Mouse (Mus musculus) adrenal gland, postnatal 36 days (tissue): Measurements from ENCODE around the gene Bmpr1b. TPM values are rescaled to one million over a fixed set of nuclear protein-coding genes. Genes with fewer than 3 reads are reported as not detected.

ENCODE experiments used
- DNase-seq, 2 experiments: peaks; one replicate each; pipeline ENCODE4 v3.0.0; 2021; ENCODE audit warnings: mixed read lengths in 1 of 2
- total RNA-seq, 2 experiments: library from RNA; stranded (reverse); gene quantifications; 2 replicates each; pipeline ENCODE4 v1.2.3; 2021

Bmpr1b gene
- total RNA-seq, 2 experiments from 2014 or later, result 0.40 to 0.79 TPM

DNA sequence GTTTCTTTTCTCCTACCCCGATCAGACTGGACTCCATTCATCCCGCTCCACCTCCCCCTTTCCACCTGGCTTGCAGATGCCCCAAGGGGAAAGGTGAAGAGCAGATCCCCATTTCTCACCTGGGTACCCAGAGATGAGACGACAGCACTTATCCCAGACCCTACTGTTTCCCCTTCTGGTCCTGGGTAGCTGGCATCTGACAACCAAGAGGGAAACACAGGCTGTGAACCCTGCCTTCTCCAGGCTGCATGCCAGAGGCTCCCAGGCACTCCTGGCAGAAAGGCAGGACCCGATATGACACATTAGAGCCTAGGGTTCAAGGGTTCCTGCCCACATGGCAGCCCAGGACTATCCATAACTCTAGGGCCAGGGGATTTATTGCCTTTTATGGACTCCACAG, 56.0 kb downstream of the Bmpr1b start:
- no peak for DNase-seq

DNA sequence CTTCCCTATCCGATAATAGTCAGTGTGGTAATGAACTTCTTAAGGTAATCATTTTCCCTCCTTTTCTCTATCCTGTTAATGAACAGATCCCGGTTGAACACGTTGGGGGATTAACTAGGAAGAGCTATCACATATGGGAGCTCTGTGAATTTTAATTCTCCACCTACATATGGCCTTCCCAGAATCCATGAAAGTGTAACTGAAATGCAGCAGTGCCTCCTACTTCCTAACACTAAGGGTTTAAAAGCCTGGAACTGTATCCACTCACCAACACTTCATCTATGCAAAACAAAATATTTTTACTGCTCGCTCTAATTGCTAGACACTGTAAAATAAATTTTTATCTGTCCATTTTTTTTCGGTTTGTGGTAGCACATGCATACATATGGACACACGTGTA, 63.0 kb downstream of the Bmpr1b start:
- no peak for DNase-seq

DNA sequence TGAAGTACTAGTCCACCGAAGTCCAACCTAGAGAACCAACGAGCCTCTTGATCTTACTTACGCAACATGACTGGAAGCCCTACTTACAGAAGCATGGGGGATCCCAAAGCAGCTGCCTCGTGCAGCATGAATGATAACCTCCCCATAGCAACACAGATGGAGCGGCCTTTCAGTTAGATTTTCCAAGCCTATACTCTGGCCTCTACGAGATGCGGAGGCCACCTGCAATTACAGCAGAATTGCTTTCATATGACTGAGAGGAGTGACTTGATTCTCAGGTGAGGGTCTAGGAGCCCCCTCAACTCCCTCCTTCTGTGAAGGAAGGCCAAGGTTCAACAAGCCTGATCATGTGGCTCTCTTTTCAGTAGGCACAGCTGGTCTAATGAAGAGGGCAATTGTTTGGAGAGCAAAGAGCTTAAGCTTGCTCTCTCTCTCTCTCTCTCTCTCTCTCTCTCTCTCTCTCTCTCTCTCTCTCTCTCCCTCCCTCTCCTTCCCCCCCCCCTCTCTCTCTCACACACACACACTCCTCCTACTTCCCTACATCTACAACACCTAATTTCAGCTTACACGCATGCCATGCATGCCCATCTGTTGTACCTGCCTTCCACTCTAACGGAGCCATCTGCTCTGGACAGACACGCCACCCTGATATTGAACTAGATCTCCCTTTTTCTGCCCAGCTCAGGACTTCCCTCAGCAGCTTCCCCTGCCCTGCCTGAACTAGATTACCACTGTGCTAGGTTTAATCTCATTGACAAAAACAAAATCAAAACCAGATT, 65.0 kb downstream of the Bmpr1b start:
- DNase-seq, result no peak

DNA sequence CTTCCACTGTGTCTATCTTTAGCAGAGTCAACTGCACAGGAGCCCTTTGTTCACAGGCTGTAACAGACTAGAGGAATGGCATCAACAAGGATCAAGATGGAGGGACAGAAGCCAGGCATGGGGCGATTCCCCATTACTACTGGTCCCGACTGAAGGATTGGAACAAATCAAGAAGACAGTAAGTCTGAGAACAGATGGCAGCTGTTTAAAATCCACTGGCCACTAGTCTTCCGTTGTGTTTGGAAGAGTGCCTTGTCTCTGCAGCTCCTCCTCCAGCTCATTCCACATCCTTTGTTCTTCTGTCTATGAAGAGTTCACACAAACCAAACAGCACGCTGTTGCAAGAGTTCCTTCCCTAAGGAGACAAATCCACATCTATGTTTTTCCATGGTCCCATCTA, 65.6 kb downstream of the Bmpr1b start:
- no peak for DNase-seq

DNA sequence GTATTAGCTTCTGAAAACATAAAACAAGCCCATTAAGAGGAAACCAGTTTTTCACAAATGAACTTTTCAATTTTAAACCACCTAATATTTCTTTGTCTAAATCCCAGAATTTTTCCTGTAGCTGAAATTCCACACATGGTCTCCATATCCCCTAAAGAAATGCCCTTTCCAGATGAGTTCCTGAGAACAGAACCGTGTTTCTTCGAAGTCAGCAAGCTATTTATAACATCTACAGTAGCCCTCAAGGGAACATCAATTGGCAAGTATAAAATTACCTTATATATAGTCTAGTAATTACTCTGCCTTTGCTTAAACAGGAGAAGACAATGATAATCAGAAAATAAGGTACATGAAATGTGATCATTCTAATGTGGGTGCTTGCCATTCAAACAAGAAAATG, 70.1 kb downstream of the Bmpr1b start:
- DNase-seq, result no peak

DNA sequence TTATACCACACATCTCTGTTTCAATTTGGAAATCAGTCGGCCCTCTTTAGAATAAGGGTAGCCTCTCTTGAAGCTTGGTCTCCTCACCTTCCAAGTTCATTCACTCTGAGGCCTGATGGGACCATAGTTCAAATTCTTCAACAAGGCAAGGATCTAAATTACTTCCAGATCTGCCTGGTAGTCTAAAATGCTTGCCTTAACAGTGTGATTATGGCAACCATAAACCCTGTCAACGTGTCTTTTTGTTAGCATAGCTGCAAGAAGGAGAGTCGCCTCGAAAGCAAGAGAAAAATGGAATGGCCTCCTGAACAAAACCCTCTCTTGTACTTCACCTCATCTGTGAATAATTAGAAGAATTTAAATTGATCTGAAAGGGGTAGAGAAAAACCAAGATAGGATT, 75.2 kb downstream of the Bmpr1b start:
- DNase-seq, result no peak

DNA sequence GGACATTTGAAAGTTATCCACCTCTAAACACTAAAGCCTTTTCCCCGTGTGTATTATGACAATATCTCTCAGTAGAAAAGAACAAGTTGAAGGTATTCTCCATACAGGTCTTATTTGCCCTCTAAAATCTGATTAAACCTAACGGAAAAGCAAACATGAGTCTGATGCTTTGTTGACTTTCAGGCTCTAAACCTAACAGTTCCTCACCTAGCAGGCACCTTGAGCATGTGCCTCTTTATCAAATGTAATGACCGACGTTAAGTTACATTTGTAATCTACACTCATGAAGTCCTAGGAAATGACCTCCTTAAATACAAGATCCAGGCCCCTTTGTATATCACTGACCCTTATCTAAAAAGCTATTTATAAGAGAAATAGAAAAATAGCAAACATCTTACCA, 79.5 kb downstream of the Bmpr1b start:
- DNase-seq, result no peak

DNA sequence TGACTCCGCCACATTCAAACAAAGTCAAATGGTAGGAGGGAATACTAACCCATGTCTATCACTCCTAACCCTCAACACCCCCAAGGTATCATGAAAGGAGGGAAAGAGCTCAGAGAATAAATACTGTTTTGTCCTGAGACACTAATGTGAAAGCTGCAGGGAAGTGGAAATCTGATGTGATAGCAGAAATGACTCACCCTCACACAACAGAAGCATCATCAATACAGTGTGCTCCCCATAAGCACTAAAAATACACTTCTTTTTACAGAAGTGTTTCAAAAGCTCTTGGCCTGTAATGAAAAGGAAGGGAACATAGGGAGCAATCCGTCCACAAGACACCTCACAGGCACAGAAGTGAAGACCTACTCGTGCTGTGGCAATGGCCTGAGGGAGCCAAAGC, 83.3 kb downstream of the Bmpr1b start:
- no peak for DNase-seq

DNA sequence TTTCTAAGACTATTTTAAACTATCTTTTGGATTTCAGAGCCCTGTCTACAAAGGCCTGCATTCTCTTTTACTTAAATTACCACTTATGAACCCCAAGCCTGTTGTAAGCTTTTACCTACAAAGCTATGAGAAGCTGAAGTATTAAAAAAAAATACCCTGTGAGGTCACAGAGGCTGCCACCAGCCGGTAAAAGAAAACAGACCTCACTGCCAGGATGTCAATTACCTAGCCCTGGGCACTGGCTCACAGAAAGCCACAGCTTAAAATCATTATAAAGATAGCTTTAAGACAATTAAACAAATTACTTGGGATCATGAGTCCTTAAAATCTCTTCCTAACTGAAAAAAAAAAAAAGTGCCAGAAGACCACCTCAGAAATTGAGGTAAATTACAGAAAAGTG, 85.1 kb downstream of the Bmpr1b start:
- DNase-seq, result no peak

DNA sequence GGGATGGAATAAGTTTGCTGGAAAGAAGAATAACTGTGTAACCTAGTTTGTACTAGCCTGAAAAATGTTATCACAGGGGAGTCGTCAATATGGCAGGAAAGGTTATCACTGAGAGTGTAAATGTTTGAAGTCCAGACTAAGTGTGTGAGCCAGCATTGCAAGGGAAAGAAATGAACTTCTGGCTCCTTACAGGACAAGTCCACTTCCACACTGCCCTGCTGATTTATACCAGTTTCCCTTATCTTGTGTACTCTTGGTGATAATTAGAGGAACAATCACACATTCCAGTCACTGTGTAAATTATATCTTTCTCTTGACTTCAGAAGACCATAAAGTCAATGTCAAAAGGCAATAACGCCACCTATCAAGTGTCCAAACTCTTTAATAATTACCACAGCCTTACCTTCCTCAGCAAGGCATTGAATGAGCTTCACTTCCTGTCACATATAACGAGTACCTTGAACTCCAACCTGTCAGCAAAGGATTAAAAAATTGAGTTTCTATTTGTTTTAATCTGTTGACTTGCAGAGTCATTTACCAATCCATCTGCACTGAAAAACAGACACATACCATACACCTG, 91.4 kb downstream of the Bmpr1b start:
- no peak for DNase-seq

DNA sequence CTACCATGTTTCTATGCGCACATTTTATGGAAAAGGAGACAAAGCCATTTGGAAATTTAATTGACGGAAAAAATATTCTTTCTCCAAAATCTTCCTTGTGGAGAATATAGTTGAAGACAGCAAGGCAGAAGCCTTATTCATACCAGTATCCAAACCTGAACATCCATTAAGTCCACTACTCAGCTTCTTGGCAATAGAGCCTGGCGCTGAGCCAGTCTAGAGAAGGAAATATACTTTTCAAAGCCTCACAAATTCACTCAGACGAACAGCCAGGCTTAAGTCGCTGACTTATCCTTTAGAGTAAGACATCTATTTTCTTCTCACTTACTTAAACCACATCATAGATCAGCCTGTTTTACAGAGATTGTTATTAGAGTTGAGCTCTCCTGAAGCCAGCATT, 97.6 kb downstream of the Bmpr1b start:
- DNase-seq, result no peak

DNA sequence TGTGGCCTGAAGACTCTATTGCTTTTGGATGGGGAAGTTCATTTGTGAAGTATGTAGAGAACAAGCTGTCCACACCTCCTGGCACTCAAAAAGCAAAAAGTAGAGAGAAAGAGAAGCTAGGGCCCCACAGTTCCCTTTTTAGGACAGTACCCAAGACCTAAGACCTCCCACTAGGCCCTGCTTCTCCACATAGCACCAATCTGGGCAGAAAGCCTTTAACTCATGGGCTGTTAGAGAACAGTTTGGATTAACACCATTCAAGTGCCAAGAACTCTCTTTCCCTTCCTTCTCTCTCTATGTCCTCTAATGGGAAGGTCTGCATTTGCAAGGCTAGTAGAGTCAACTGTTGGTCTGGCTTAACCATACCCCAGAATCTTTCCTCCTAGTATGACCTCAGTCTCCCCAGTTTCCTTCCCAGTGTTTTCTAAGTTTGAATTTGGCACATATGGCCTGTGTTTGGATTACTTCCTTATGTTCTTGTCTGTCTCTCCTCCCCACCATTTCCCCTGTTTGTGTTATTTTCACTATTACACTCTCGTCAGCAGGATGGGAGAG, 102.4 kb downstream of the Bmpr1b start:
- no peak for DNase-seq

DNA sequence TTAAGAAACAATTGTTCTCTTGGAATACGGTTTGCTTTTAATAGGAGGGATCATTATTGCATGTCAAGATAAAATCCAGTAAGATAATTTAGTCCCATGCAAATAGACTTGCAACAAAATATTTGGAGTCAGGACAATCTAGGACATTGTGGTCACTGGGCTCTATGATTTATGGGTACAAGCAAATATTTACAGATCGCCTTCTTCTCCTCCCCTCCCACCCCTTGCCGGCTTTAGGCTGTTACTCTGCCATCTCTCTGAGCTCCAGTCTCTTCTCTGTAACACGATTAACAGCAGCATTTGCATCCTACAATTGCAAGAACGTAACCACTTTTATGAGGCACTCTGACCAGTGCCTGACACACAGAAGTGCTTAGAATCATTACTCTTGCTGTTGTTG, 104.1 kb downstream of the Bmpr1b start:
- DNase-seq, result no peak

DNA sequence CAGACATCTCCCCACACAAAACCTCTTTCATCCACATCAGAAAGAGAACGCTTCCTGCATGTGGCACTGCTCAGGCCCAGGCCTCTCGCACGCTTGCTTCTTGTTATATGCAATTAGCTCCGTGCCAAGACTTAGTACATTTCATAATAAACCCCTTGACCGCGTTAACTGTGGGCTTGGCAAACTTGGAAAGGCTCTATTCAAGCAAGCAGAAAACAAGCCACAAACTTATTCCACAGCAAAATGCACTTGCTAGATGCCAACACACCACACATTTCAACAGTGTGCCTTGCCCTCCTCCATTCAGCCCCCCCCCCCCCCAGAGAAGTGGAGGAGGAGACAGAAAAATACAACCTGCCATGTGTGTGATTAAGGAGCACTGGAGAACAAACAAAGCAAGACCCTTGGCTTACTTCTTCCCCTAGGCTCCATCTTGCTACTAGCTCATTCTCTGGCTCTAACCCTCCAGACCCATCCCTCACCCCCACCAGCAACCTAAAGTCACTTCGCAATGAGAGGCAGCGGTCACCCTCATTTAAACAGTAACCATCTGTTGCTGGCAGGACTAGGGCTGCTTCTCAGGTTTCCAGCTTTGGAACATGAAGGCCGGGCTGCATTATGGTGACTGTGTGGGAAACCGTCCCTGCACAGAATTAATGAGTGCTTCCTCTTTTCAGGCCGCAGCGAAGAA, 105.5 kb downstream of the Bmpr1b start:
- DNase-seq, result no peak

DNA sequence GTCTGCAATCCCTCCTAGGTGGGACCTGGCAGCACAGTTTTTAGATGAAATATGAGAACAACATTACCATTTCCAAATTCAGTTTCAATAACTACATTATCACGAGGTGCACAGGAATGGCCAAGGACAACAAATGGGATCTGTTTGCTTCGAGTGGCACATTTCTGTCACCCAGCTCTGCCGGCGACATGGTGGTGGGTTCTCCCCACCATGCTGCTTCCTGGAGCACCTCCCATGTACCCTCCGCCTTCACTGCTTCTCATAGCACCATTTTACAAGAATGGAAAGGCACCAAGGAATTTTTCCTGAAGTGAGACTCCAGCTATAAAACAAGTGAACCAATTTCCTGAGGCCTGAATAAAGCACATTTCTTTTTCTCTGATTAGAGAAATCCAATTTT, 108.0 kb downstream of the Bmpr1b start:
- no peak for DNase-seq

DNA sequence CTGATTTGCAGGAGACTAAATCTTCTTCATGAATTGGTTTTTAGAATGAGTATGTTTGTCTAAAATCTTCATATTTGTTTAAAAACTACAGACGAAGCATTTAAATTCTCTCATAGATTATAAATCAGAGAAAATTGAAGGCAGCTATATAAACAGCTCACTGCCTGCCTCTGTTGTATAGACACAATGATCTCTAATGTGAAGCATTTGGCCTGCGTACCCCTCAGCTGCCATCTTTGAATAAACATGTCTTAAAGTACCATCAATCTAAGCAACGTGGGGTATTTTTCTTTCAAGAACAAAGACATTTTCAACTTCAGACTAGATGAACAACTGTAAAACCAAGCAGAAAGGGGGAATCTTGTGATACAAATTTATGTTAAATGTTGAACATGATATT, 109.3 kb downstream of the Bmpr1b start:
- no peak for DNase-seq

DNA sequence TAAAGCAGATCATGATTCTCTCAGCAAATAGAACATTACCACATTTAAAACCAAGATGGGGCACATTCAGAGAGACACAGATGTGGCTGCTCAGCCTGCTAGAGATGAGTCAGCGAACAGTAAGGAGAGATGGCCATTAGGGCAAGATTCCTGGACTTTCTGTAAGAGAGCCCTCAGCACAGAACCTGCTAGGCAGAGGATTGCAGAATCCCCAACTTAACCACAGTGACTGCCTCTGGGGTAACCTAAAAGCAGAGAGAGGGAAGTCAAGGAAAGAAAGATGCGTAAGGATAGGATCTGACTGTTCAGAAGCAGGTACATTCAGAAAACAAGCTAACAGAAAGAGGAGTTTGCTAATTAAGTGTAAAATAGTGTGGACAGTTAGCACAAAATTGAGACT, 118.5 kb downstream of the Bmpr1b start:
- no peak for DNase-seq

DNA sequence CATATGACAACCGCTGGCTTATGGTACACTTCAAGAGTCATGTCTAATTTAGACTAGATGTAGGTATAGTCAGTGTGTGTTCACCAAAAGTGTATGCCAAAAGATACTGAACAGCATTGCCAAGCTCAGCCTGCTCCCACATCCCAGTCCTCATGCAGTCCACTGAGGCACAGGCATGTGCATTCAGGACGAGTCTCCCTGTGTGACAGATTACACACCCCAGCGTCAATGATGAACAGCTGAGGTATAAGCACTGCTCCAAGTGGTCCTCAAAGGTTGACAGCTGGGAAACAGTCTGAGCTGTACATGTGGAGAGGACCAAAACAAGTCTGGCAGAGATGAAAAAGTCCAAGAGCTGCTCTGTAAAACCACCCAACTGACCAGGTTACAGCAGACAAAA, 119.6 kb downstream of the Bmpr1b start:
- no peak for DNase-seq

DNA sequence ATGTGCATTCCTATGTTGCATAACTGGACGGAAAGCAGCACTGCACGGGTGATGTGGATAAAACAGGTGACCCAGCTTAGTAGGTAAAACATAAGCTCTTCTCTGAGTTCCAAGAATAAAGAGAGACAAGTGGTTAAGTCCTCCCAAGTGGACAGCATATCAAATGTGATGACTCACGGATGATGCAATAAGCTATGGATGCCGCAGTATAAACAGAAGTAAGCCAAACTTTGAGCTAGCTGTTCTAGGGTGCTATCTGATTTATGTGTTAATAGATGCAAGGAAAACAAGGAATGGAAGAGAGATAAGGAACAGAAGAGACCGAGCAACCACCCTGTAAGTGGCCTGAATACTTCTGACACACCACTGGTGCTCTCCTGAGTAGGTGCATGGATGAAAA, 120.1 kb downstream of the Bmpr1b start:
- no peak for DNase-seq

DNA sequence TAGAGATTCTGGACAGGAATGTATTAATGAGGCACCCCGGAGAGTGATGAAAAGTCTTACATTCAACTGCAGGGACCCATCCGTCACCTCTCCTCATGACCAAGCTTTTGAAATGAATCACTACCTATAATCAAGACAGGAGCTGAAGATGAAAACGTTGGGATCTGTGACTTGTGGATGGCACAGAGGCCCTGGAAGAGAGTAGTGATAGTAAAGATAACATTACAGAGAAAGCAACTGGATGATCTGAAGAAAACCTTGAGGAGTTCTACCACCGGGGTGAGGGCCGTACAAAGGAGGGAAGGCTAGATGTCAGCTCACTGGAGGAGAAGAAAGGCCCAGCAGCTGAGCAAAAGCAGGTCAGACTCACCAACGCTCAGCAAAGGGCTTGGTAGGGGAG, 120.7 kb downstream of the Bmpr1b start:
- DNase-seq, result no peak

DNA sequence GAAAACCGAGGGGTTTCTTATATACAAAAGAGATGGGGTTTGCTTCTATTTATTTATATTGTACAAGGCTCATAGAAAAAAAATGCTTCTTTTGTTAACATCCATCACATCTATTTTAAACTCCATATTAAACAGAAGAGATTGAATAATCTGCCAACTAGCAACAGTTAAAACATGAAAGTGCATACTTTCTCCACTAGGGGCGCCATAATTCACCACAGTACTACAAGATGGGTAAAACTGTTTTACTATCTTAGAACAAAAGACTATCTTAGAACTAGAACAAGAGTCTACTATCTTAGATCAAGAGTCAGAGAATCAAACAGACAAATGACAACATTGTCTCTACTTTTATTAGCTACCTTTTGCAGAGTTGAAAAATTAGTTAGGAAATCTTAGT, 125.8 kb downstream of the Bmpr1b start:
- DNase-seq, result no peak

DNA sequence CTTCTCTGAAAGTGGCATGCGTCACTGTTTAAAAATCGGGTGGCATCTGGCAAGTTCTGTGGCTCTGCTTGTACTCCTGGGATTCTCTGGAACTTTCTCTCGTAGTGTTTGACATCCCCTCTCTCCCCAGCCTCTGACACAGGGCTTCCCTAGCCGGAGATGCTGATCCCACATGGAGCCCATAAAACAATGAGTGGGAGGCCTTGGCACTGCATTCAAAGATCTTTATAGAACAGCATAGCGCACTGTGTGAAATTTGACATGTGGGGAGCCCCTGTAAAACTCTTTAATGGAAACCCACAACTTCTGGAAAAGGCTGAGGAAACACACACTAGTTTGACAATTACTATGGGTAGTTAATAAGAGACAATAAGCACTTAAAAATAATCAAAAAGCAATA, 126.2 kb downstream of the Bmpr1b start:
- no peak for DNase-seq

DNA sequence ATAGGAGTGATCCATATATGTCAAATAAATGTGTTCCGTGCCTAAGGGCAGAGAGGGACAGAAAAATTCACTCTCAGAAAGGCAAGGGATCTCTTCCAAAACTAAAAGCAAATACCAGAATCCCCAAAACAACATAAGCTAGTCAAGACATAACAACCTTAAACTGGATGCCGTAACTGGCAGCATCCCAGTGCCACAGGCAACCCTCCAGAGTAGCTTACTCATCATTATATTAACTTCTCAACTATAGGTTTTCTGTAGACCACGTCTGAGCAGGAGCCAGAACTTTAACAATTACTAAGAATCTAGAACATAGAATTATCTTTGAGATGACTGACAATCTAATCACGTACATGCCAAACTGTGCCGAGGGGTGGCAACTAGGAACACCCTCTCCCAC, 128.9 kb downstream of the Bmpr1b start:
- DNase-seq, result no peak

DNA sequence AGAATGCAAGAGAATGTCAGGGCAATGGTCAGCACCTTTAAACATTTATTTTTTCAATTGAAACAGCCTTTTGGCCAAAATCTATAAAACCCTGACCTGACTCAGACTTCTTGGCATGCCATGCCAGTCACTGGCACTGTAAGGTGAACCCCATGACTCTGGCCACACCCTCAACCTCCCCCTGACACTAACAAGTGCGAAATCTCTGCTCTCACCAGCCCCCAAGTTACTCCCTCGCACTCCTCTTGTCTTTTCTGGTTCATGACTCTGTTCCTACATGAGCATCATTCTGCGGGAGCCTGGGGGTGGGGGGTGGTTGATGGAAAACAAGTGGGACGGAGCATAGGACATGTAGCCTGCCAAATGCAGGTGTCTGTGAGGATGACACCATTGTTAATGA, 135.1 kb downstream of the Bmpr1b start:
- no peak for DNase-seq
